Mouse (Mus musculus): ENCODE measurements around the gene Neu2. TPM values are rescaled to one million over a fixed set of nuclear protein-coding genes. Genes with fewer than 3 reads are reported as not detected.

The Neu2 gene
- polyA plus RNA-seq, 1 experiment from 2014 or later: 1.2 TPM

- H3K36me3 ChIP-seq (ENCODE audit: insufficient read depth, low read length): no peaks in the 10 kb centered on the region
- H3K9ac ChIP-seq (replicated peaks; ENCODE audit: low read length): no peak overlapping the region
- no peak overlapping the region for H3K4me3 ChIP-seq (ENCODE audit: low read length)
- WGBS: 37% methylated on average over 6 of the region's 6 CpGs
- no peaks in the 10 kb centered on the region for H3K27me3 ChIP-seq (ENCODE audit: insufficient read depth, low read length)
- H3K4me2 ChIP-seq (replicated peaks; ENCODE audit: low read depth, low read length): no peak overlapping the region
- H3K4me1 ChIP-seq (ENCODE audit: insufficient read depth, low read length): peaks cover 19% of the 10 kb centered on the region
- peak; percentile 21; the same call in 1 of the 2 replicates for ATAC-seq (ENCODE audit: low FRiP score, low TSS enrichment)
- peak overlapping the region; percentile 89 for H3K27ac ChIP-seq (ENCODE audit: low read length)
- H3K9me3 ChIP-seq (ENCODE audit: low read length): no peaks in the 10 kb centered on the region
Measured at GRCm38 (mm10) chr1:87574353-87574752, 64.7 kb downstream of the Neu2 start.

- ATAC-seq (ENCODE audit: low FRiP score, low TSS enrichment): peak; percentile 91
- H3K4me2 ChIP-seq (replicated peaks; ENCODE audit: low read depth, low read length): no peak overlapping the region
- WGBS: 36% methylated on average over 7 of the region's 7 CpGs
- H3K9ac ChIP-seq (replicated peaks; ENCODE audit: low read length): no peak overlapping the region
- no peaks in the 10 kb centered on the region for H3K9me3 ChIP-seq (ENCODE audit: low read length)
- H3K27me3 ChIP-seq (ENCODE audit: insufficient read depth, low read length): no peaks in the 10 kb centered on the region
- peaks cover 19% of the 10 kb centered on the region for H3K4me1 ChIP-seq (ENCODE audit: insufficient read depth, low read length)
- peak overlapping the region; percentile 89 for H3K27ac ChIP-seq (ENCODE audit: low read length)
- no peaks in the 10 kb centered on the region for H3K36me3 ChIP-seq (ENCODE audit: insufficient read depth, low read length)
- no peak overlapping the region for H3K4me3 ChIP-seq (ENCODE audit: low read length)
Measured at GRCm38 (mm10) chr1:87574785-87575184, 65.1 kb downstream of the Neu2 start.

GRCm38 (mm10) chr1:87578965-87579364 lies 69.3 kb downstream of the Neu2 start:
- WGBS: 88% methylated on average over 6 of the region's 6 CpGs
- H3K4me3 ChIP-seq (ENCODE audit: low read length): no peak overlapping the region
- H3K9ac ChIP-seq (replicated peaks; ENCODE audit: low read length): no peak overlapping the region
- peaks cover 11% of the 10 kb centered on the region for H3K4me1 ChIP-seq (ENCODE audit: insufficient read depth, low read length)
- no peaks in the 10 kb centered on the region for H3K27me3 ChIP-seq (ENCODE audit: insufficient read depth, low read length)
- H3K9me3 ChIP-seq (ENCODE audit: low read length): no peaks in the 10 kb centered on the region
- H3K27ac ChIP-seq (ENCODE audit: low read length): no peak overlapping the region
- no peak overlapping the region for H3K4me2 ChIP-seq (replicated peaks; ENCODE audit: low read depth, low read length)
- H3K36me3 ChIP-seq (ENCODE audit: insufficient read depth, low read length): no peaks in the 10 kb centered on the region
- no peak for ATAC-seq (ENCODE audit: low FRiP score, low TSS enrichment)

GRCm38 (mm10) chr1:87580824-87581223 lies 71.1 kb downstream of the Neu2 start:
- WGBS: 16% methylated on average over 3 of the region's 3 CpGs
- Histone ChIP-seq H3K4me1 (ENCODE audit: insufficient read depth, low read length) (no peaks in the 10 kb centered on the region), H3K27ac (ENCODE audit: low read length) (no peak overlapping the region), H3K4me3 (ENCODE audit: low read length) (no peak overlapping the region), H3K9ac (replicated peaks; ENCODE audit: low read length) (no peak overlapping the region), H3K27me3 (ENCODE audit: insufficient read depth, low read length) (no peaks in the 10 kb centered on the region), H3K4me2 (replicated peaks; ENCODE audit: low read depth, low read length) (no peak overlapping the region), H3K9me3 (ENCODE audit: low read length) (no peaks in the 10 kb centered on the region), H3K36me3 (ENCODE audit: insufficient read depth, low read length) (no peaks in the 10 kb centered on the region)
- no peak for ATAC-seq (ENCODE audit: low FRiP score, low TSS enrichment)

- no peak for ATAC-seq (ENCODE audit: low FRiP score, low TSS enrichment)
- Histone ChIP-seq H3K9ac (replicated peaks; ENCODE audit: low read length) (no peak overlapping the region), H3K36me3 (ENCODE audit: insufficient read depth, low read length) (no peaks in the 10 kb centered on the region), H3K27me3 (ENCODE audit: insufficient read depth, low read length) (no peaks in the 10 kb centered on the region), H3K4me1 (ENCODE audit: insufficient read depth, low read length) (no peaks in the 10 kb centered on the region), H3K4me3 (ENCODE audit: low read length) (no peak overlapping the region), H3K4me2 (replicated peaks; ENCODE audit: low read depth, low read length) (no peak overlapping the region), H3K9me3 (ENCODE audit: low read length) (no peaks in the 10 kb centered on the region), H3K27ac (ENCODE audit: low read length) (no peak overlapping the region)
- 87% methylated on average over 7 of the region's 7 CpGs for WGBS
Measured at GRCm38 (mm10) chr1:87589162-87589561, 79.5 kb downstream of the Neu2 start.

- H3K4me3 ChIP-seq (ENCODE audit: low read length): no peak overlapping the region
- no peaks in the 10 kb centered on the region for H3K9me3 ChIP-seq (ENCODE audit: low read length)
- 84% methylated on average over 8 of the region's 8 CpGs for WGBS
- ATAC-seq (ENCODE audit: low FRiP score, low TSS enrichment): no peak
- no peaks in the 10 kb centered on the region for H3K27me3 ChIP-seq (ENCODE audit: insufficient read depth, low read length)
- no peak overlapping the region for H3K4me2 ChIP-seq (replicated peaks; ENCODE audit: low read depth, low read length)
- H3K9ac ChIP-seq (replicated peaks; ENCODE audit: low read length): no peak overlapping the region
- H3K27ac ChIP-seq (ENCODE audit: low read length): no peak overlapping the region
- no peaks in the 10 kb centered on the region for H3K4me1 ChIP-seq (ENCODE audit: insufficient read depth, low read length)
- no peaks in the 10 kb centered on the region for H3K36me3 ChIP-seq (ENCODE audit: insufficient read depth, low read length)
Measured at GRCm38 (mm10) chr1:87589980-87590379, 80.3 kb downstream of the Neu2 start.

- Histone ChIP-seq H3K4me1 (ENCODE audit: insufficient read depth, low read length) (no peaks in the 10 kb centered on the region), H3K27me3 (ENCODE audit: insufficient read depth, low read length) (no peaks in the 10 kb centered on the region), H3K9me3 (ENCODE audit: low read length) (no peaks in the 10 kb centered on the region), H3K27ac (ENCODE audit: low read length) (no peak overlapping the region), H3K9ac (replicated peaks; ENCODE audit: low read length) (no peak overlapping the region), H3K36me3 (ENCODE audit: insufficient read depth, low read length) (no peaks in the 10 kb centered on the region), H3K4me3 (ENCODE audit: low read length) (no peak overlapping the region), H3K4me2 (replicated peaks; ENCODE audit: low read depth, low read length) (no peak overlapping the region)
- no peak for ATAC-seq (ENCODE audit: low FRiP score, low TSS enrichment)
- WGBS: 69% methylated on average over 3 of the region's 3 CpGs
Measured at GRCm38 (mm10) chr1:87594261-87594660, 84.6 kb downstream of the Neu2 start.

- Histone ChIP-seq H3K9me3 (ENCODE audit: low read length) (no peaks in the 10 kb centered on the region), H3K4me1 (ENCODE audit: insufficient read depth, low read length) (no peaks in the 10 kb centered on the region), H3K9ac (replicated peaks; ENCODE audit: low read length) (no peak overlapping the region), H3K4me2 (replicated peaks; ENCODE audit: low read depth, low read length) (no peak overlapping the region), H3K36me3 (ENCODE audit: insufficient read depth, low read length) (no peaks in the 10 kb centered on the region), H3K27ac (ENCODE audit: low read length) (no peak overlapping the region), H3K27me3 (ENCODE audit: insufficient read depth, low read length) (no peaks in the 10 kb centered on the region), H3K4me3 (ENCODE audit: low read length) (no peak overlapping the region)
- ATAC-seq (ENCODE audit: low FRiP score, low TSS enrichment): no peak
- 92% methylated on average over 10 of the region's 10 CpGs for WGBS
Measured at GRCm38 (mm10) chr1:87594671-87595070, 85.0 kb downstream of the Neu2 start.

GRCm38 (mm10) chr1:87600533-87600932 lies 90.8 kb downstream of the Neu2 start:
- H3K4me2 ChIP-seq (replicated peaks; ENCODE audit: low read depth, low read length): no peak overlapping the region
- no peaks in the 10 kb centered on the region for H3K9me3 ChIP-seq (ENCODE audit: low read length)
- WGBS: 76% methylated on average over 7 of the region's 7 CpGs
- H3K4me3 ChIP-seq (ENCODE audit: low read length): no peak overlapping the region
- ATAC-seq (ENCODE audit: low FRiP score, low TSS enrichment): no peak
- no peaks in the 10 kb centered on the region for H3K36me3 ChIP-seq (ENCODE audit: insufficient read depth, low read length)
- no peaks in the 10 kb centered on the region for H3K27me3 ChIP-seq (ENCODE audit: insufficient read depth, low read length)
- H3K4me1 ChIP-seq (ENCODE audit: insufficient read depth, low read length): no peaks in the 10 kb centered on the region
- H3K27ac ChIP-seq (ENCODE audit: low read length): no peak overlapping the region
- H3K9ac ChIP-seq (replicated peaks; ENCODE audit: low read length): no peak overlapping the region

GRCm38 (mm10) chr1:87601801-87602200 lies 92.1 kb downstream of the Neu2 start:
- ATAC-seq (ENCODE audit: low FRiP score, low TSS enrichment): no peak
- no peaks in the 10 kb centered on the region for H3K9me3 ChIP-seq (ENCODE audit: low read length)
- WGBS: 66% methylated on average over 2 of the region's 2 CpGs

More at GRCm38 (mm10) chr1:87601801-87602200, 92.1 kb downstream of the Neu2 start:
- Histone ChIP-seq H3K27me3 (ENCODE audit: insufficient read depth, low read length) (no peaks in the 10 kb centered on the region), H3K4me3 (ENCODE audit: low read length) (no peak overlapping the region), H3K4me1 (ENCODE audit: insufficient read depth, low read length) (no peaks in the 10 kb centered on the region), H3K27ac (ENCODE audit: low read length) (no peak overlapping the region), H3K4me2 (replicated peaks; ENCODE audit: low read depth, low read length) (no peak overlapping the region), H3K9ac (replicated peaks; ENCODE audit: low read length) (no peak overlapping the region), H3K36me3 (ENCODE audit: insufficient read depth, low read length) (no peaks in the 10 kb centered on the region)
